Mouse (Mus musculus): ENCODE data around the gene Ankrd54. TPM values are rescaled to one million over a fixed set of nuclear protein-coding genes. Genes with fewer than 3 reads are reported as not detected.
A peak's percentile ranks its signal among the peaks of the same experiment; 100 is the strongest.

Gene Ankrd54
- polyA plus RNA-seq, 1 experiment, result 45.6 TPM

DNA sequence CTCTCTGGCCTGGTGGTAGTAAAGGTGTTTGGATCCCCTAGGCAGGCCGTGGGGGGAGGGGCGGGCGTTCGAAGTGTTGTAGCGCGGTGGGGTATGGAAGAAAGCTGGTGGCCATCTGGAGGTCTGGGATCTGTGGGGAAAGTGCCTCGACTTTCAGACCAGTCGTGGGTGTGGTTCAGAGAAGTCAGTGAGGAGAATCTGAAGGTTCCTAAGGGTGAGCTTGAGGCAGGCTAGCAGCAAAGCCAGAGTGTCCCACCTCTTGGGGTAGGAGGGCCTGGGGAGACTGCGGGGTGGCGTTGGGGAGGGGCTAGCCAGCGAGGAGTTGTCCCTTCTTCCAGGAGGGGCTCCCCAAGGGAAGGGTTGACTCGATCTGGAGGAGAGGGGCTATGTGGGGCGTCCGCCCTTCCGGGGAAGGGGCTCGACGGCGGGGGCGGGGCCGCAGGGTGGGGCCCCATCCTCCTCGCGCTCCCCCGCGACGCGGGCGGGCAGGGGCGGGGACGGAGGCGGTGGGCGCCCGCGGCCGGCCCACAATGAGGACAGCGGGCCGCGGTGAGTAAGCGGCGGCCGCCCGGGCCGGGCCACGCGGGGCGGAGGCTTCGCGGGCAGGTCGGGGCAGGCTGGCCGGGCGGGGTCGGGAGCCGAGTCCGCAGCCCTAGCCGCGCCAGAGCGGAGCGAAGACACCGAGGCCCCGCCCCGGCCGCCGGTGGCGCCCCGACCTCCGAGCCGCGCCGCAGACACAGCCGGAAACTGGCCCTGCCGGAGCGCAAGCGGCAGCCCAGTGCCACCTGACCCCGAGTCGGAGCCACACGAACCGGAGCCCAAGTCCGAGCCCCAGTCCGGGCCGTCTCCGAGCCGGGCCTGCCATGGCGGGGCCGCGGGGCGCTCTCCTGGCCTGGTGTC, 46.0 kb upstream of the Ankrd54 start, which contains the start of gene Micall1:
TSS of gene Micall1 (plus strand) at position 478 of the 900 bp plus-strand sequence.
- TF ChIP-seq MAX (IDR thresholded peaks at IDR 0.05), result peak; percentile 43
- TF ChIP-seq USF1 (IDR thresholded peaks at IDR 0.05; ENCODE audit: low read depth), result no peak
- peaks cover 12% of the 10 kb centered on the region for H3K79me3 ChIP-seq (ENCODE audit: low read depth)
- peak within 1 kb of the TSS; percentile 76 for H3ac ChIP-seq (ENCODE audit: control insufficient read depth, insufficient read length, low read depth)
- H3K27me3 ChIP-seq (ENCODE audit: control insufficient read depth, insufficient read depth, insufficient read length), result no peaks in the 10 kb centered on the region
- no peaks in the 10 kb centered on the region for H3K36me3 ChIP-seq (ENCODE audit: control insufficient read depth, insufficient read depth)
- peaks cover 30% of the 10 kb centered on the region for H3K79me2 ChIP-seq (ENCODE audit: control insufficient read depth, insufficient read depth)
- peak within 1 kb of the TSS; percentile 75 for H3K4me3 ChIP-seq (ENCODE audit: insufficient read depth, poor library complexity, severe bottlenecking)

DNA sequence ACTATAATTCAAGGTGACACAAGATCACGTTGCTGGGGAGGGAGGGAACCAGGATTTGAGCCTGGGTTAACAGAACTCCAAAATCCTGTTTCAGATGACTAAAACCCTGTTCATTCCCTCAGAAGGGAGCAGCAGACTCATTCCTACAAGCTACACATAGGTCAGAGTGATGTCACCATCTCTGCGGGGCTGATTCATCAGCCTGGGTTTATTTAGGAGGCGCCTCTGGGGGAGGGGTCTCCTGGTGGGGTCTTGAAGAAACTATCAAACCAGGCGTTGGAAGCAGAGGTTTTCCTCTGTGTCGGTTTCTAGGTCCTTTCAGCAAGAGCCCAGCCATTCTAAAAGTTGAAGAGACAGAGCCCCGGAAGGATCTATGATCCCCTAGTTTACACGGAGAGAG, 45.3 kb upstream of the Ankrd54 start:
- Histone ChIP-seq H3K27me3 (ENCODE audit: control insufficient read depth, insufficient read depth, insufficient read length) (no peaks in the 10 kb centered on the region), H3K79me3 (ENCODE audit: low read depth) (peaks cover 12% of the 10 kb centered on the region), H3K36me3 (ENCODE audit: control insufficient read depth, insufficient read depth) (no peaks in the 10 kb centered on the region), H3ac (ENCODE audit: control insufficient read depth, insufficient read length, low read depth) (peak overlapping the region; percentile 47), H3K4me3 (ENCODE audit: insufficient read depth, poor library complexity, severe bottlenecking) (peak overlapping the region; percentile 75), H3K79me2 (ENCODE audit: control insufficient read depth, insufficient read depth) (peaks cover 30% of the 10 kb centered on the region)
- TF ChIP-seq CTCF (IDR thresholded peaks at IDR 0.05; ENCODE audit: control insufficient read depth, insufficient read depth, insufficient read length) (no peak), USF1 (IDR thresholded peaks at IDR 0.05; ENCODE audit: low read depth) (no peak), MYOD1 (IDR thresholded peaks at IDR 0.05; ENCODE audit: control insufficient read depth, insufficient read length, low read depth) (no peak), MYOG (IDR thresholded peaks at IDR 0.05; ENCODE audit: control insufficient read depth, extremely low read depth, insufficient read length) (no peak), CEBPB (IDR thresholded peaks at IDR 0.05; ENCODE audit: low read depth) (no peak), FOSL1 (IDR thresholded peaks at IDR 0.05; ENCODE audit: insufficient read depth, low read length, poor library complexity, severe bottlenecking) (peak; percentile 58), MAX (IDR thresholded peaks at IDR 0.05) (peak; percentile 52)

DNA sequence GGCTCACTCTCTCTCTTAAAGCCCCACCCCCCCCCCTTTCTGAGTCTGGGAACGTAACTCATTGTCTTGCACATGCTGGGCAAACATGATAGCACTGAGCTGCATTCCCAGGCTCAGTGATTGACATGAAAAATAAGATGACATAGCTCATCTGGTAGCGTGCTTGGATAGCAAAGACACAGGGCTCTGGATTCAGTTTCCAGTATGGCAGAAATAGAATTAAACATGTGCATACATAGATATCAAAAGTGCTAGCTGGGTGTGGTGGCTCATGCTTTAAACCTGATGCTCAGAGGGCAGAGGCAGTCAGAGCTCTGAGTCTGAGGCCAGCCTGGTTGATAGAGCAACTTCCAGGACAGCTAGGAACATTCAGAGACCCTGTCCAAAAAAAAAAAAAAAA, 43.1 kb upstream of the Ankrd54 start:
- no peaks in the 10 kb centered on the region for H3K36me3 ChIP-seq (ENCODE audit: control insufficient read depth, insufficient read depth)
- TF ChIP-seq USF1 (IDR thresholded peaks at IDR 0.05; ENCODE audit: low read depth), result no peak
- TF ChIP-seq MYOG (IDR thresholded peaks at IDR 0.05; ENCODE audit: control insufficient read depth, extremely low read depth, insufficient read length), result no peak
- no peak for TF ChIP-seq CTCF (IDR thresholded peaks at IDR 0.05; ENCODE audit: control insufficient read depth, insufficient read depth, insufficient read length)
- no peak for TF ChIP-seq MAX (IDR thresholded peaks at IDR 0.05)
- no peak for TF ChIP-seq MYOD1 (IDR thresholded peaks at IDR 0.05; ENCODE audit: control insufficient read depth, insufficient read length, low read depth)
- TF ChIP-seq CEBPB (IDR thresholded peaks at IDR 0.05; ENCODE audit: low read depth), result no peak
- TF ChIP-seq FOSL1 (IDR thresholded peaks at IDR 0.05; ENCODE audit: insufficient read depth, low read length, poor library complexity, severe bottlenecking), result no peak
- no peak overlapping the region for H3K4me3 ChIP-seq (ENCODE audit: insufficient read depth, poor library complexity, severe bottlenecking)
- no peak overlapping the region for H3ac ChIP-seq (ENCODE audit: control insufficient read depth, insufficient read length, low read depth)
- peaks cover 11% of the 10 kb centered on the region for H3K79me3 ChIP-seq (ENCODE audit: low read depth)
- no peaks in the 10 kb centered on the region for H3K27me3 ChIP-seq (ENCODE audit: control insufficient read depth, insufficient read depth, insufficient read length)
- peaks cover 15% of the 10 kb centered on the region for H3K79me2 ChIP-seq (ENCODE audit: control insufficient read depth, insufficient read depth)

DNA sequence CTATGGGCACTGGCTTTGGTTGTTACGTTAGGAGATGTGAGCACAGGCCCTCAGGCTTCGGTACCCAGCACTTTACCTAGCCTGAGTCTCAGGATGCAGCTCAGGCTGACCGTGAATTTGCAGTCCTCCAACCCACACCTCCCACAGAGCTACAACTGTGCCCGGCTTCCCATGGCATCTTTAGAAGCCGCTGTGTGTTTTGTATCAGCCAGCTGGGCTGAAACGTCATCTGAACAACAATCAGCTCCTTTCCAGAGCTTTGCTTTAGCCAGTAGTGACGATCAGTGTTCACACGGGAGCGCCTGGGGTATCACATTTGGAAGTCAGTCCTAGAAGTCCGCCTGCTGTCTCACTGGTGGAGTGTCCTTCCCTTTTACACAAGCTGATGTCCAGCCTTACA, 40.6 kb upstream of the Ankrd54 start:
- Histone ChIP-seq H3K36me3 (ENCODE audit: control insufficient read depth, insufficient read depth) (no peaks in the 10 kb centered on the region), H3K79me2 (ENCODE audit: control insufficient read depth, insufficient read depth) (no peaks in the 10 kb centered on the region), H3K79me3 (ENCODE audit: low read depth) (no peaks in the 10 kb centered on the region), H3K4me3 (ENCODE audit: insufficient read depth, poor library complexity, severe bottlenecking) (no peak overlapping the region), H3K27me3 (ENCODE audit: control insufficient read depth, insufficient read depth, insufficient read length) (no peaks in the 10 kb centered on the region), H3ac (ENCODE audit: control insufficient read depth, insufficient read length, low read depth) (no peak overlapping the region)
- TF ChIP-seq MYOD1 (IDR thresholded peaks at IDR 0.05; ENCODE audit: control insufficient read depth, insufficient read length, low read depth), result no peak
- TF ChIP-seq CEBPB (IDR thresholded peaks at IDR 0.05; ENCODE audit: low read depth), result no peak
- no peak for TF ChIP-seq USF1 (IDR thresholded peaks at IDR 0.05; ENCODE audit: low read depth)

DNA sequence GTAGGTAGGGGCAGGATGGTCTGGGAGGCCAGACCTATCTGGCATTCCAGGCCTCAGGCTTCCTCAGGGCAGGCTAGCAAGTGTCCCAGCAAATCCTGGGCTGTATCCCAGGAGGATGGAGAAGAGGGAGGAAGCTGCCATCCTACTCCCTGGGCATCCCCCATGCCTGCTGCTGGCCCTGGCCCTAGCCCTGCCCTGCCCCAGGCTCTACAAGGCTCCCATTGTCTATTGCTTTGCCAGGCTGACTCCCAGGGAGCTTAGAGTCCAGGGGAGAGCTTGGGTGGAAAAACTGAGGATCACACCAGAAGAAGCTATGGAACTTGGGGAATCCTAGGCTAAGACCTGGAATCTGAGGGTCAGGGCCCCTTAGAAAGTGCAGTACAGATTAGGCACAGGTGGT, 38.8 kb upstream of the Ankrd54 start:
- H3K79me3 ChIP-seq (ENCODE audit: low read depth), result no peaks in the 10 kb centered on the region
- no peak overlapping the region for H3ac ChIP-seq (ENCODE audit: control insufficient read depth, insufficient read length, low read depth)
- no peaks in the 10 kb centered on the region for H3K27me3 ChIP-seq (ENCODE audit: control insufficient read depth, insufficient read depth, insufficient read length)
- H3K79me2 ChIP-seq (ENCODE audit: control insufficient read depth, insufficient read depth), result no peaks in the 10 kb centered on the region
- TF ChIP-seq MYOG (IDR thresholded peaks at IDR 0.05; ENCODE audit: control insufficient read depth, extremely low read depth, insufficient read length) (no peak), MYOD1 (IDR thresholded peaks at IDR 0.05; ENCODE audit: control insufficient read depth, insufficient read length, low read depth) (no peak), CEBPB (IDR thresholded peaks at IDR 0.05; ENCODE audit: low read depth) (no peak), CTCF (IDR thresholded peaks at IDR 0.05; ENCODE audit: control insufficient read depth, insufficient read depth, insufficient read length) (no peak), MAX (IDR thresholded peaks at IDR 0.05) (no peak), FOSL1 (IDR thresholded peaks at IDR 0.05; ENCODE audit: insufficient read depth, low read length, poor library complexity, severe bottlenecking) (no peak), USF1 (IDR thresholded peaks at IDR 0.05; ENCODE audit: low read depth) (no peak)
- H3K4me3 ChIP-seq (ENCODE audit: insufficient read depth, poor library complexity, severe bottlenecking), result no peak overlapping the region
- H3K36me3 ChIP-seq (ENCODE audit: control insufficient read depth, insufficient read depth), result peaks cover under 1% of the 10 kb centered on the region

DNA sequence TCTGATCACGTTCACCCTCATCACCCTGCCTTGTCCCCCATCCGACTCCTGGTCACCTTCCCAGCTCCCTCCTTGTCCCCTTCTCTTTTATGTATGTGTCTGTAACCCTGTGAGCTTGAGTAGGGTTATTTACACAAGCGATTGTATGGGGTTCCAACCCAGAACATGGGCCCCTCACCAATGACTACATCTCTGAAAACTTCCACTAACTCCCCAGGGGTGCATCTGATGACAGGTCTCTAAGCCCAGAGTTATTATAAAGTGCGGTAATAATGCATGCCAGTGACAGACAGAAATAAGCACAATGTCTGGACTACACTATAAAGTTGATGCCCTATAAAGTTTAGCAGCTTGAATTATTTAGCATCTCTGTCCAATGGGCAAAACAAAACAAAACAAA, 37.7 kb upstream of the Ankrd54 start:
- H3K4me3 ChIP-seq (ENCODE audit: insufficient read depth, poor library complexity, severe bottlenecking), result no peak overlapping the region
- H3K27me3 ChIP-seq (ENCODE audit: control insufficient read depth, insufficient read depth, insufficient read length), result no peaks in the 10 kb centered on the region
- TF ChIP-seq MAX (IDR thresholded peaks at IDR 0.05) (no peak), FOSL1 (IDR thresholded peaks at IDR 0.05; ENCODE audit: insufficient read depth, low read length, poor library complexity, severe bottlenecking) (no peak), CTCF (IDR thresholded peaks at IDR 0.05; ENCODE audit: control insufficient read depth, insufficient read depth, insufficient read length) (no peak), USF1 (IDR thresholded peaks at IDR 0.05; ENCODE audit: low read depth) (no peak), MYOD1 (IDR thresholded peaks at IDR 0.05; ENCODE audit: control insufficient read depth, insufficient read length, low read depth) (no peak), MYOG (IDR thresholded peaks at IDR 0.05; ENCODE audit: control insufficient read depth, extremely low read depth, insufficient read length) (no peak), CEBPB (IDR thresholded peaks at IDR 0.05; ENCODE audit: low read depth) (no peak)
- peaks cover 12% of the 10 kb centered on the region for H3K36me3 ChIP-seq (ENCODE audit: control insufficient read depth, insufficient read depth)
- H3ac ChIP-seq (ENCODE audit: control insufficient read depth, insufficient read length, low read depth), result no peak overlapping the region
- no peaks in the 10 kb centered on the region for H3K79me3 ChIP-seq (ENCODE audit: low read depth)
- H3K79me2 ChIP-seq (ENCODE audit: control insufficient read depth, insufficient read depth), result no peaks in the 10 kb centered on the region
